Mouse (Mus musculus) myocyte (in vitro differentiated cells): Measurements from ENCODE around the gene Hist1h3g. TPM values are rescaled to one million over a fixed set of nuclear protein-coding genes. Genes with fewer than 3 reads are reported as not detected.

ENCODE experiments used
- H3K27me3 ChIP-seq: one replicate; pipeline ENCODE4 v1.6.1; 2011; ENCODE audit not compliant: control insufficient read depth, insufficient read depth, insufficient read length
- H3K36me3 ChIP-seq: one replicate; pipeline ENCODE4 v1.6.1; 2011; ENCODE audit not compliant: control insufficient read depth, insufficient read depth
- H3K4me2 ChIP-seq: one replicate; pipeline ENCODE4 v1.6.1; 2011; ENCODE audit warnings: low read depth, control low read depth
- H3K4me3 ChIP-seq: one replicate; pipeline ENCODE4 v1.5.1; 2011; ENCODE audit warnings: mild to moderate bottlenecking, control low read depth, moderate library complexity
- H3K79me2 ChIP-seq: one replicate; pipeline ENCODE4 v1.6.1; 2011; ENCODE audit not compliant: control insufficient read depth, insufficient read depth
- H3ac ChIP-seq: one replicate; pipeline ENCODE4 v1.6.1; 2011; ENCODE audit not compliant: control insufficient read depth, insufficient read length
- CEBPB ChIP-seq: IDR thresholded peaks from 2 replicates; pipeline ENCODE4 v1.6.1; 2011; ENCODE audit warnings: mild to moderate bottlenecking, moderate library complexity; ENCODE audit not compliant: poor library complexity, insufficient read depth, severe bottlenecking
- E2F4 ChIP-seq: IDR thresholded peaks from one replicate; pipeline ENCODE4 v1.6.1; 2011; ENCODE audit warnings: mild to moderate bottlenecking, control low read depth, moderate library complexity; ENCODE audit not compliant: insufficient read depth
- MAX ChIP-seq: IDR thresholded peaks from one replicate; pipeline ENCODE4 v1.6.1; 2011; ENCODE audit warnings: low read depth, mild to moderate bottlenecking, control low read depth
- MYOD1 ChIP-seq, 3 experiments: IDR thresholded peaks; one replicate each; pipeline ENCODE4 v1.6.1; 2011; ENCODE audit warnings: control low read depth in 2 of 3, low read depth in 2 of 3, mild to moderate bottlenecking in 2 of 3, moderate library complexity in 1 of 3; ENCODE audit not compliant: insufficient read length in 2 of 3, control insufficient read depth in 1 of 3
- MYOG ChIP-seq, 3 experiments: IDR thresholded peaks; one replicate each; pipeline ENCODE4 v1.6.1; 2011; ENCODE audit warnings: control low read depth in 2 of 3, low read depth in 2 of 3, mild to moderate bottlenecking in 2 of 3; ENCODE audit not compliant: insufficient read length in 2 of 3, control insufficient read depth in 1 of 3, insufficient read depth in 1 of 3
- POLR2A ChIP-seq: IDR thresholded peaks from one replicate; pipeline ENCODE4 v1.6.1; 2011; ENCODE audit warnings: low read depth, mild to moderate bottlenecking, control low read depth, moderate library complexity; ENCODE audit not compliant: insufficient read length
- POLR2AphosphoS2 ChIP-seq: IDR thresholded peaks from one replicate; pipeline ENCODE4 v1.6.1; 2011; ENCODE audit warnings: low read depth, control low read depth; ENCODE audit not compliant: insufficient read length
- REST ChIP-seq: IDR thresholded peaks from one replicate; pipeline ENCODE4 v1.6.1; 2011; ENCODE audit warnings: mild to moderate bottlenecking, control low read depth, moderate library complexity; ENCODE audit not compliant: insufficient read depth, insufficient read length
- SRF ChIP-seq: IDR thresholded peaks from one replicate; pipeline ENCODE4 v1.6.1; 2011; ENCODE audit warnings: low read depth; ENCODE audit not compliant: control insufficient read depth, insufficient read length
- TCF12 ChIP-seq: IDR thresholded peaks from one replicate; pipeline ENCODE4 v1.6.1; 2011; ENCODE audit warnings: mild to moderate bottlenecking, control low read depth; ENCODE audit not compliant: poor library complexity, insufficient read depth, severe bottlenecking
- TCF3 ChIP-seq: IDR thresholded peaks from one replicate; pipeline ENCODE4 v1.6.1; 2011; ENCODE audit warnings: low read depth, control low read depth; ENCODE audit not compliant: insufficient read length
- USF1 ChIP-seq: IDR thresholded peaks from one replicate; pipeline ENCODE4 v1.6.1; 2011; ENCODE audit warnings: low read depth, mild to moderate bottlenecking, control low read depth, moderate library complexity
- polyA plus RNA-seq: library from polyadenylated mRNA; unstranded; fragments of >200 nt; fragmentation: generic; extraction: Trizol; gene quantifications from one replicate; pipeline ENCODE4 v1.2.1, GENCODE M21; 2012; ENCODE audit warnings: missing spikeins

Hist1h3g gene
- polyA plus RNA-seq, 1 experiment, result 3.3 TPM

- TF ChIP-seq MYOD1 (IDR thresholded peaks at IDR 0.05; ENCODE audit: control insufficient read depth in 1 of 3, insufficient read length in 2 of 3, low read depth in 2 of 3) (no peak), USF1 (peak; percentile 96), E2F4 (no peak), CEBPB (no peak)
- no peaks in the 10 kb centered on the region for H3K79me2 ChIP-seq
Observed at GRCm38 (mm10) chr13:23526312-23526711, 8.9 kb upstream of the Hist1h3g start.

GRCm38 (mm10) chr13:23529005-23529404 lies 6.2 kb upstream of the Hist1h3g start:
- Histone ChIP-seq H3K4me2 (no peak overlapping the region), H3ac (no peak overlapping the region), H3K79me2 (no peaks in the 10 kb centered on the region), H3K36me3 (no peaks in the 10 kb centered on the region), H3K4me3 (no peak overlapping the region), H3K27me3 (no peaks in the 10 kb centered on the region)
- no peak for TF ChIP-seq CEBPB

More at GRCm38 (mm10) chr13:23526312-23526711, 8.9 kb upstream of the Hist1h3g start:
- Histone ChIP-seq H3K27me3 (no peaks in the 10 kb centered on the region), H3K4me2 (peak overlapping the region; percentile 86), H3K4me3 (peak overlapping the region; percentile 14), H3K36me3 (no peaks in the 10 kb centered on the region), H3ac (no peak overlapping the region)

- no peaks in the 10 kb centered on the region for H3K36me3 ChIP-seq
- H3K79me2 ChIP-seq, result no peaks in the 10 kb centered on the region
- TF ChIP-seq E2F4 (no peak), MYOG (IDR thresholded peaks at IDR 0.05; ENCODE audit: control insufficient read depth in 1 of 3, insufficient read depth in 1 of 3, insufficient read length in 2 of 3, low read depth in 2 of 3) (no peak), TCF12 (no peak), POLR2AphosphoS2 (no peak), MAX (no peak), MYOD1 (IDR thresholded peaks at IDR 0.05; ENCODE audit: control insufficient read depth in 1 of 3, insufficient read length in 2 of 3, low read depth in 2 of 3) (no peak), USF1 (no peak)
- peak overlapping the region; percentile 41 for H3K4me3 ChIP-seq
- H3ac ChIP-seq, result no peak overlapping the region
- no peaks in the 10 kb centered on the region for H3K27me3 ChIP-seq
- H3K4me2 ChIP-seq, result peak overlapping the region; percentile 79
Observed at GRCm38 (mm10) chr13:23529480-23530165, 5.6 kb upstream of the Hist1h3g start.

GRCm38 (mm10) chr13:23530181-23530900 lies 4.9 kb upstream of the Hist1h3g start:
- Histone ChIP-seq H3K36me3 (no peaks in the 10 kb centered on the region), H3ac (no peak overlapping the region), H3K27me3 (no peaks in the 10 kb centered on the region), H3K79me2 (no peaks in the 10 kb centered on the region), H3K4me3 (peak overlapping the region; percentile 41), H3K4me2 (peak overlapping the region; percentile 79)
- TF ChIP-seq MYOD1 (IDR thresholded peaks at IDR 0.05; ENCODE audit: control insufficient read depth in 1 of 3, insufficient read length in 2 of 3, low read depth in 2 of 3) (no peak), TCF12 (no peak), E2F4 (peak; percentile 23)

- Histone ChIP-seq H3K4me2 (peak within 1 kb of the TSS; percentile 79), H3ac (no peak within 1 kb of the TSS), H3K27me3 (no peaks in the 10 kb centered on the region), H3K36me3 (no peaks in the 10 kb centered on the region), H3K79me2 (no peaks in the 10 kb centered on the region), H3K4me3 (peak within 1 kb of the TSS; percentile 41)
- peak; percentile 35 for TF ChIP-seq SRF
- no peak for TF ChIP-seq TCF3
- TF ChIP-seq E2F4, result peak; percentile 3
- peak; percentile 98 for TF ChIP-seq POLR2A
- TF ChIP-seq REST, result no peak
- no peak for TF ChIP-seq MYOD1 (IDR thresholded peaks at IDR 0.05; ENCODE audit: control insufficient read depth in 1 of 3, insufficient read length in 2 of 3, low read depth in 2 of 3)
- TF ChIP-seq CEBPB, result peak; percentile 70
- peak; percentile 100 for TF ChIP-seq POLR2AphosphoS2
- no peak for TF ChIP-seq MYOG (IDR thresholded peaks at IDR 0.05; ENCODE audit: control insufficient read depth in 1 of 3, insufficient read depth in 1 of 3, insufficient read length in 2 of 3, low read depth in 2 of 3)
- no peak for TF ChIP-seq USF1
- TF ChIP-seq TCF12, result no peak
- no peak for TF ChIP-seq MAX
Observed at GRCm38 (mm10) chr13:23530901-23531875, 4.0 kb upstream of the Hist1h3g start, which contains the start of gene Hist1h4h. Hist1h4h (plus strand) TSS chr13:23531050.
